Mouse (Mus musculus): ENCODE data around the gene Gm49398. TPM values are rescaled to one million over a fixed set of nuclear protein-coding genes. Genes with fewer than 3 reads are reported as not detected.

Gm49398 gene
- total RNA-seq (2017): not detected in 2 replicates

DNA sequence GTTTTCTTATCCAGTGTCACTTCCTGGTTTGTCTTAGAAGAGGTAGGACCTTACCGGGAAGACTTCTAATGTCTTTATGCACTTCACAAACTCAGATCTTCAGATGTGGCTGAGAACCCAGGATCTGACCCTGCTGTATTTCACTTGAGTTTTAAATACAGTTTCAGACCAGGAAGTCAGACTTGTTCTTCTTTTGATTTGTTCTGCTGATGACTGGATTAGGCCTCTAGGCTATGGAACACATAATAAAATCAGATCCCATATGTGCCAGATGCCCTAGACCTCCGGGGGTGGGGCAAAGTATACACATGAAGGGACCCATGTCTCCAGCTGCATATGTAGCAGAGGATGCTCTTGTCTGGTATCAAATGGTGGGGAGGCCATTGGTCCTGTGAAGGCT is at the start of gene Gm49398:
Gene Gm49398 (minus strand): TSS at position 101 of the 400 bp plus-strand sequence.
- ATAC-seq (ENCODE audit: extremely low read depth, insufficient number of reproducible peaks, low FRiP score, poor library complexity, severe bottlenecking): no peak

DNA sequence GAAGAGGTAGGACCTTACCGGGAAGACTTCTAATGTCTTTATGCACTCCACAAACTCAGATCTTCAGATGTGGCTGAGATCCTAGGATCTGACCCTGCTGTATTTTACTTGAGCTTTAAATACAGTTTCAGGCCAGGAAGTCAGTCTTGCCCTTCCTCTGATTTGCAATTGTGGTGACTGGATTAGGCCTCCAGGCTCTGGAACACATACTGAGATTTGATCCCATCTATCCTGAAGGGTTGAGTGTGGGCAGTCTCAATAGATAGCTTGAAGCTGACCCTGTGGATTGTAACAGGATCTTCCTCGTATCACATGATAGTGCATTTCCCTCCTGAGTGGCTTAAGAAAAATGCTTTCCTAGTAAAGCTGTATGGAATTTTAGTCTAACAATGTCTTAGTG is 33.4 kb downstream of the Gm49398 start, which contains the start of gene Cts8:
Gene Cts8 (minus strand): TSS at position 101 of the 400 bp plus-strand sequence.
- no peak for ATAC-seq (ENCODE audit: extremely low read depth, insufficient number of reproducible peaks, low FRiP score, poor library complexity, severe bottlenecking)

DNA sequence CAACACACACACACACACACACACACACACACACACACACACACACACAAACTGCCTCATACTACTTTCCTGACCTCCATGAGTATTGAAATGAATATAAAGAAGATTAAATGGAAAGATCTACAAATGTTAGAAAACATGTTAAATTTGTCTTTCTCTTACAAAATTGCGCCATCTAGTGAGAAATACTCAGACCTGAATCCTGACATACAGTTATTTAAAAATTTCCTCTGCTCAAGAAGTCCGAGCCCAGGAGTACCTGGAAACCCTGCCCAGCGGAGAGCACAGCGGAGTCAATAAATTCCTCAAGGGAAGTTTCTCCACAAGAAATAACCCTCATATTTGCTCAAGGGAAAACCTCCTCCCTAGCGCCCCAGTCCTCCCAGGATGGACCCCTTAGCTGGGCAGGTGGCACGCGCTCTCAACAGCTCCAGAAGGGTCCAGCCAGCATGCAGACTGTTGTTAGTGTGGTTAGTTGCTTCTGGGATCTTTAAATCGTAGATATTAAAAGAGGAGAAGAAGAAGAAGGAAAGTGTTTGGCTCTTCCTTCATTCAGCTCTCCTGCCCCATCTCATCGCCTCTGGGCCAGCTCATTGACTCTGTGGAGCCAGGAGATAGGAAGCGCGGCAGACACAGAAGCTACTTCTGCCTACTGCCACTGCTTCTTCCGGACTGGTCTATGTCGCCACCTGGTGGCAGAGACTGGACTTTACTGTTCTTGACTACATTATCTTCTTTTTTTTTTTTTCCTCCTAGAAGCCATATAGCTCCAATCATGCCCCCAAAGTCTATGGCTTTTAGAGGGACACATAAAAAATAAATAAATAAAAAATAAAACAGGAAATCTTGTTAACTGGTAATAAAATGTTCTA is 47.3 kb downstream of the Gm49398 start:
- ATAC-seq (ENCODE audit: extremely low read depth, insufficient number of reproducible peaks, low FRiP score, poor library complexity, severe bottlenecking): no peak

DNA sequence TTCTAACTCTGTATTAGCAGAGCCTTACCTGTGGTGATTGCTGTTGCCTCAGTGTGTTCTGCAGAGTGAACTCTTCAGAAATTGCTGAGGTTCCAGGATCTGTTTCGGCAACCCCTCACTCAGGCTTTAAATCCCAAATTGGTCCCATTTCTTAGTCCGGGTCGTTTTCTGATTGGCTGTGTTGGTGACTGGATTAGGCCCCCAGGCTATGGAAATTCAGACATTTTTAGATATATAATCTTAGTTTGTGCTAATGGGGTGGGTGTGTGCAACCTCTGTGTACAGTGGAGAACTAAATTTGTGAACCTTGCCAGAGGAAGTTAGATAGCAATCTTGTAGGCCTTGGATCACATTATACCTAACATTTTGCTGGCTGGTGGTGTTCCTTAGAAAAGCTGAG is 85.3 kb downstream of the Gm49398 start, which contains the start of gene Cts6:
Gene Cts6 (minus strand): TSS at position 101 of the 400 bp plus-strand sequence.
- no peak for ATAC-seq (ENCODE audit: extremely low read depth, insufficient number of reproducible peaks, low FRiP score, poor library complexity, severe bottlenecking)

Other genes with a start within 250 kb of the Gm49398 start
- gene Ctsq, start 248.2 kb downstream of the Gm49398 start, total RNA-seq (2017): not detected in 2 replicates
- gene Ctsr, start 124.6 kb downstream of the Gm49398 start, total RNA-seq (2017): not detected in 2 replicates
- gene Cts6, start 85.4 kb downstream of the Gm49398 start, total RNA-seq (2017): not detected in 2 replicates
- gene Cts8, start 33.5 kb downstream of the Gm49398 start, total RNA-seq (2017): not detected in 2 replicates
- not detected in 2 replicates for gene Cts7, start 69.4 kb upstream of the Gm49398 start, total RNA-seq (2017)